Mouse (Mus musculus) heart, adult 18-20 months (tissue): ENCODE results near the gene Rassf7. TPM values are rescaled to one million over a fixed set of nuclear protein-coding genes. Genes with fewer than 3 reads are reported as not detected.

Experiments used
- DNase-seq, 2 experiments: peaks; one replicate each; pipeline ENCODE4 v3.0.0; 2021 to 2022; ENCODE audit warnings: mixed read lengths in 1 of 2
- total RNA-seq, 2 experiments: library from RNA; stranded (reverse); gene quantifications; 2 replicates each; pipeline ENCODE4 v1.2.3; 2021

Gene Rassf7
- total RNA-seq, 2 experiments from 2014 or later: 0.57 to 0.87 TPM

GRCm38 (mm10) chr7:141196619-141197282 lies 18.9 kb upstream of the Rassf7 start:
- no peak for DNase-seq

- DNase-seq: no peak
Measured at GRCm38 (mm10) chr7:141198121-141198520, 17.5 kb upstream of the Rassf7 start.

GRCm38 (mm10) chr7:141204546-141204945 lies 11.1 kb upstream of the Rassf7 start:
- DNase-seq: no peak

GRCm38 (mm10) chr7:141205504-141205903 lies 10.2 kb upstream of the Rassf7 start:
- no peak for DNase-seq

- DNase-seq: no peak
Measured at GRCm38 (mm10) chr7:141206182-141206937, 9.3 kb upstream of the Rassf7 start.

- DNase-seq: no peak
Measured at GRCm38 (mm10) chr7:141209526-141209925, 6.1 kb upstream of the Rassf7 start.

- no peak for DNase-seq
Measured at GRCm38 (mm10) chr7:141210137-141210536, 5.5 kb upstream of the Rassf7 start.

GRCm38 (mm10) chr7:141210606-141211131 lies 5.0 kb upstream of the Rassf7 start:
- no peak for DNase-seq

- no peak for DNase-seq
Measured at GRCm38 (mm10) chr7:141213133-141213532, 2.5 kb upstream of the Rassf7 start.

- DNase-seq: no peak
Measured at GRCm38 (mm10) chr7:141213605-141214235, 1.9 kb upstream of the Rassf7 start, which contains the start of gene Lmntd2. TSS of gene Lmntd2 (minus strand) at chr7:141214080.

- no peak for DNase-seq
Measured at GRCm38 (mm10) chr7:141214310-141214709, 1.4 kb upstream of the Rassf7 start.

GRCm38 (mm10) chr7:141215880-141216733 lies 447 bp downstream of the Rassf7 start:
- peak; percentile 26 to 32 for DNase-seq

- DNase-seq: no peak
Measured at GRCm38 (mm10) chr7:141216894-141217293, 1.2 kb downstream of the Rassf7 start.

GRCm38 (mm10) chr7:141217343-141218013 lies 1.8 kb downstream of the Rassf7 start:
- DNase-seq: no peak

GRCm38 (mm10) chr7:141218141-141218540 lies 2.5 kb downstream of the Rassf7 start:
- no peak for DNase-seq

- no peak for DNase-seq
Measured at GRCm38 (mm10) chr7:141218557-141219133, 3.0 kb downstream of the Rassf7 start.

GRCm38 (mm10) chr7:141219558-141220099 lies 4.0 kb downstream of the Rassf7 start:
- DNase-seq: no peak

GRCm38 (mm10) chr7:141220377-141220776 lies 4.7 kb downstream of the Rassf7 start:
- no peak for DNase-seq

GRCm38 (mm10) chr7:141221249-141222125 lies 5.8 kb downstream of the Rassf7 start:
- DNase-seq: peak; percentile 96 to 97

GRCm38 (mm10) chr7:141222126-141222467 lies 6.4 kb downstream of the Rassf7 start:
- no peak for DNase-seq
